Mouse (Mus musculus) ovary, postnatal 10 days (tissue): ENCODE results near the gene Gm9936.
"Not testable (repeated sequence)": the region's sequence is repeated elsewhere in the genome, so short reads cannot be mapped to it uniquely, and the experiment has no call there.

Experiments used
- DNase-seq: peaks from one replicate; pipeline ENCODE4 v3.0.0; 2022; ENCODE audit warnings: low spot score

Gm9936 gene

GRCm38 (mm10) chr5:114840481-114840880 is 18.0 kb downstream of the Gm9936 start:
- DNase-seq = not testable (repeated sequence)

- no peak for DNase-seq
Measured at GRCm38 (mm10) chr5:114836886-114837285, 21.6 kb downstream of the Gm9936 start.

DNA sequence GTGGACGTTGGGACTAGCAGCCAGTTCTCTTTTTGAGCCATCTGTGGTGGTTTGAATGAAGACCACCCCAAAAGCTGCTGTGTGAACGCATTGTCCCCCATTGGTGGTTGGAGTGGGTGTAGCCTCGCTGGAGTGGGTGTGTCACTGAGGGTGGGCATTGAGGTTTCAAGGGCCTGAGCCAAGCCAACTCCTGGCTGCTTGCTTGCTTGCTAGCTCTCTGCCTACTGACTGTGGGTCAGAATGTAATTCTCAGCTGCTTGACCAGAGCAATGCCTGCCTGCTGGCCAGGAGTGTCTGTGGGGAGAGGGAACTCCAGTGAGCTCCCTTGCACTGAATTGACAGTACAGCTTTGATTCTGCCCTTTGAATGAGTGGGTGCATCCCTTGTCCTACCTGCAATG is 28.7 kb downstream of the Gm9936 start:
- DNase-seq = no peak

DNA sequence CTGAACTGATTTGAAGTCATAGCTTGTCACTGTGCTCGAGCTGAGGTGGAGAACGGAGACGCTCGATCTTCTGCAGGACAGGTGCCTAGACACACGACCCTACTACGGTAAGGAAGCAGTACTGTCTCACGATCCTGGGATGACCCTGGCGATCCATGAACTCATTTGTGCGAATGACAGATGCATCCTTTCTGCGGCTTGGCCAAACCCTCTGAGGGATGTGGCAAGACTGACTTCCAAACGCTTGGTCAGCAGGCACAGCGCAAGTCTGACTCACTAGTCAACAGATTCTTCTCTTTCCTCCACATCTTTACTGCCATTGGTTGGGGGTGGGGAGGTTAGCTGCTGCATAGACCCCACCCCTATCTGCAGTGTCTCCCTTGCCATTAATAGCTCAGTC is 31.1 kb downstream of the Gm9936 start:
- DNase-seq = no peak

GRCm38 (mm10) chr5:114825978-114826691 is 32.3 kb downstream of the Gm9936 start:
- DNase-seq = no peak

GRCm38 (mm10) chr5:114824197-114824596 is 34.3 kb downstream of the Gm9936 start:
- no peak for DNase-seq

DNA sequence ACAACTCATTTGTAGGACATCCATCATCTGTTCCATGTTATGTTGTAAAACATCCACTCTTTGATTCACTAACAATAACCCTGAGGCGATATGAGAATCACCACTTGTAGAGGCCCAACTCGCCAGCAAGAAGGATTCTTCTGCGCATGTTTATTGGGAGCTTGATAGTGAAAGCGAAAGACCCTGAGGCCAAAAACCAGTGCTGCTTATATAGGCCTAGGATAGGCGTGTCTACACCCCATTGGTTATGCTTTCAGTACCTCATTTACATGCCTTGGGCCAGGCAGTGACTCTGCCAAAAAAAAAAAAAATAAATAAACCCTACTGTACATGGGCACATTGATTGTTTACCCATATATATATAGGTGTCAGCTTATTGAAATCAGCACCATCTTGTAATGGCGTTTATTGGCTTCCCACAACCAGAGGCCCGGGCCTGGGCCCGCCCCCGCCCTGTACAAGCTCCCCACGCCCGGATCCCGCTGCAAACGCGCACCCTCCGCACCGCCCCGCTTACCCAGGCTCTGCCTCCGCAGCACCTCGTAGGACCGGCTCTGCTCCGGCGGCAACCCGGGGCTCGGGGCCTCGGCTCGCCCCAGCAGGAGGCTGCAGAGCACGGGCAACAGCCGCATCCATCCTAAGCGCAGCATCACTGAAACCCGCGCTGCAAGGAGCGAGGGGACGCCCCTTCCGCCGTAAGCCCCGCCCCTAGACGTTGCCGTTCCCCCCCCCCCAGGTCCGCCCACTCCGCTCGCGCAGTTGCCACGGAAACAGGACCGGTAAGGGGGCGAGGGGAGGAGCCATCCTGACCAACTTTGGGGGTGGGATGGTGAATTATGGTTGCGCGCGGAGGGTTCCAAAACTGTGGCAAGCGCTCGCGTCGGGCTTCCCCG is 35.4 kb downstream of the Gm9936 start, which contains the start of gene 1500011B03Rik:
Gene 1500011B03Rik (minus strand): TSS at position 673 of the 893 bp plus-strand sequence.
- peak; percentile 38 for DNase-seq

- no peak for DNase-seq
Measured at GRCm38 (mm10) chr5:114818124-114818523, 40.4 kb downstream of the Gm9936 start.

DNA sequence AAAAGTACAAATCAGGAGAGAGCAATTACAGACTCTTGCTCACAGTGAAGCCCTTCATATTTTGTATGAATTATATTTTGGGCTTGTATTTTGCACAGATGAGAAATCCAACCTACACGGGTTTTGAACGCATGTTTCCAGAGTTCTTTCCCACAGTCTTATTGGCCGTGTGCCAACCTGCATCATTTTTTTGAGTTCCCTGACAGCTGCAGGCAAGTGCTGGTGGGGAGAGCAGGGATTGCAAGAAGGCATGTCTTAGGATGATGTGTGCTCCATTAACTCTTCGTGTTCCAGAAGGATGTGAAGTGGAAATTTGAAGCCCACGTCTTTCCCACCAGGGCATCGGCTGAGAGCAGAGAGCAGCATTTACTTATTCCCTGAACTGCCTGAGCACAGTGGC is 41.9 kb downstream of the Gm9936 start:
- no peak for DNase-seq

GRCm38 (mm10) chr5:114813525-114814181 is 44.8 kb downstream of the Gm9936 start:
- DNase-seq = peak; percentile 42

DNA sequence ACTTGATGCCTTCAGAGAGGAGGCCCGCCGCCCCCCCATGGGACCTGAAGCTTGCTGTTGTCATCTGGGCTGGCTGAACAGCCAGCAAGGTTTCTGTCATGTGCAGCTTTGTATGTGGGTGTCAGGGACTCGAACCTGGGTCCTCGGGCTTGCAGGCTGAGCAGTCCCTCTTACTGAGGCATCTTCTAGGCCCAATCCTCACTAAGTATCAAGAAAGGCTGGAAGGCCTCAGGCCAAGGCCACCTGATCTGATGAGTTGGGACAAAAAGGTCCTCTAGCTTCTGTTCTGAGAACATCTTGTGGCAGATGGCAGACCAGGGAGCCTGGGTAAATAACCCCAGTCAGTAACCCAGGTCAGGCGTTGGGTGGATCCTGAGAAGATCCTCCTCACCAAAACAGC is 48.7 kb downstream of the Gm9936 start:
- no peak for DNase-seq

DNA sequence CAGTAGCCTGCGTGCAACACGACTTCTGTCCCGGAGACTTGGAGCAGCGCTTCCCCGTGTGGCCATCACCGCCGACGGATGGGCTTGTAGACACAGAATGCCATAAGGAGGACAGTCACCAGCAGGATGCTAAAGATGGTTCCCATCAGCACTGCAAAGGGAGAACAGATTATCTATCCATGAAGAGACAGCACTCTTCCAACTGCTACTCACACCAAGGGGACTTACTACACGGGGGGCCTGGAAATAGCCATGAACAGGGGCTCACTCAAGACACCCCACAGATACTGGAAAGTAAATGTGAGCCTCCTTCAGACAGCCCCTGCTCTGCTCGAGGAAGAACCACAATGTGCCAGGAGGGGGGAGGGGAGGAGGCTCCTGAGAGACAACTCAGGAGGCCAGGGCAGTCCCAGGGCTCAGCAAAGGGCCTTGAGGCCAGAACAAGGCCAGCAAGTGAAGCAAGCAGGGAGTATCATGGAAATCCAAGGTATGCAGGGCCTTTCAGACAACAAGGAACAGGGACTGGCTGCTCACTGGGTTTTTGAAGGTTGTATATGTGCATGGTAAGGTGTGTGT is 49.2 kb downstream of the Gm9936 start:
- no peak for DNase-seq

DNA sequence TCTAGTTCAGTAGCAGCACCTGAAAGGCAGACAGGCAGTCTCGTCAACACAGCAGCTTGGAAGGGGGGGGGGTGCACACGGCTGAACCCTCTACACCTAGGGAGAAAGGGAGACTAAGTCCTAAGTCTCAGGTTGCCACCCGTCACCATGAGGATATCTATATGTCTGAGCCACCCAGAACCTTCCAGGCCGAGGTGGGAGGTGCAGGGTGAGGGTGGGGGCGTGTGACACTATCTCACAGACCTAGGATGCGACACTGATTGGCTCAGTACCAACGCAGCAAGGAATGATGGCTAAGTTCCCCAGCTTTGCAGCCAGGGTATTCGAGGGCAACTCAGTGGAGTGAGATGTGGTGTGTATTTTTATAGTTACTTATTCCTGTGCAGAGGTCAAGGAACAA is 50.1 kb downstream of the Gm9936 start:
- no peak for DNase-seq

DNA sequence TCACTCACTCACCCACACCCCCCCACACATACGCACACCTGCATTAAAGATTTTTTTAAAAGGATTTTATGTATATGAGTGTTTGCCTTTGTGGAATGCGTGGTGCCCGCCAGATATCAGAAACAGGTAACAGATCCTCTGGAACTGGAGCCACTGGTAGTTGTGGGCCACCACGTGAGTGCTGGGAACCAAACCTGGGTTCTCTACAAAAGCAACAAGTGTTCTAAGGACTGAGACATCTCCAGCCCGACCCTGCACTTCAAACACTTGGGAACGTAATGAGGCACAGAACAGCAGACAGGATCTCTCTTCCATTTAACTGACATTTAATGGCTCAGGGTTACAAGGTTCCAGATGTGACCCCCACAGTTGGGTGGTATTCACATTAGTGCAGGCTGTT is 50.6 kb downstream of the Gm9936 start:
- DNase-seq = no peak

DNA sequence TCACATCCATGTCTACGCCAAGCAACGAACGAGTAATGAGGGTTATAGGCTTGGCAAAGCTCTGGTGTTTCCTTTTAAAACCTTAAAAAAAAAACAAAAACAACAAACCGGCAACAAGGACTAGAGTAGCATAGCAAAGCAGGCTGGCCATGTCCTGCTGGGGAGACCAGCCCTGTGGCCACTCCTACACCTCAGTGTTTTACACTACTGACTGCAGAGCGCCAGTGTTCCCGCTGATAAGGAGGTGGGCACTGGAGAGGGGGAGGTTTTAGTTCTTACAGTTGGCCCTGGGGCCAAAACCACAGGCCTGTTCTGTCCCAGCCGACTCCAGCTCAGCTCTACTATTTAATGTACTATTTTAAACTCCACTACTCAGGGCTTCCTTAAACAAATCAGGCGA is 51.0 kb downstream of the Gm9936 start:
- no peak for DNase-seq

- DNase-seq = no peak
Measured at GRCm38 (mm10) chr5:114807063-114807462, 51.4 kb downstream of the Gm9936 start.

DNA sequence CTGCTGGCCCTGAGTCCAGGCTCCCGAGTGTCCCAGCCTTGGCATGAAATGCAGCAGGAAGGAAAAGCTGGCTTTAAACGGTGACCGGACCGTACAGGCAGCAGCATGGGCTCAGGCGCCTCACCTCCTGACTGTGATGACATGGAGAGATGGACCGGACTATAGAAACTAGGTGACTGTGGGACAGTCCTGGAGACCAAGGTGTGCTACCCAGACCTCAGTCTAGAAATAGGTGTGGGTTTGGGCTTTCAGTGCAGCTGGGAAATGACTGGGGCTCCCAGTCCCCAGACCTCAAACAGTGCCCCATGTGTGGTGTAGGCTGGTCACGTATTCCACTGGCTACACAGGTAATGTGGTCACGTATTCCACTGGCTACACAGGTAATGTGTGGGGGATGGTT is 51.8 kb downstream of the Gm9936 start:
- DNase-seq = no peak
